Mouse (Mus musculus): ENCODE measurements around the gene Rpl39. TPM values are rescaled to one million over a fixed set of nuclear protein-coding genes. Genes with fewer than 3 reads are reported as not detected.

Gene Rpl39
- polyA plus RNA-seq, 1 experiment from 2014 or later, result 409 TPM

Other genes starting within 250 kb of the Rpl39 start
- gene Ube2a, start 211.5 kb downstream of the Rpl39 start, polyA plus RNA-seq (2015; fragmentation: Nextera tagmentation; extraction: Ambion mirVana), result 116 and 118 TPM in 2 replicates
- gene C330007P06Rik, start 211.3 kb downstream of the Rpl39 start, polyA plus RNA-seq (2015; fragmentation: Nextera tagmentation; extraction: Ambion mirVana), result 29.5 and 33.9 TPM in 2 replicates
- gene Nkrf, start 182.5 kb downstream of the Rpl39 start, polyA plus RNA-seq (2015; fragmentation: Nextera tagmentation; extraction: Ambion mirVana), result 1.2 and 1.4 TPM in 2 replicates
- gene Sept6, start 93.6 kb downstream of the Rpl39 start, polyA plus RNA-seq (2015; fragmentation: Nextera tagmentation; extraction: Ambion mirVana), result 21.5 and 23.5 TPM in 2 replicates
- gene Sowahd, start 36.6 kb downstream of the Rpl39 start, polyA plus RNA-seq (2015; fragmentation: Nextera tagmentation; extraction: Ambion mirVana), result not detected in 2 replicates
- gene Upf3b, start 24.9 kb upstream of the Rpl39 start, polyA plus RNA-seq (2015; fragmentation: Nextera tagmentation; extraction: Ambion mirVana), result 17.1 and 22.3 TPM in 2 replicates
- gene Nkap, start 41.4 kb upstream of the Rpl39 start, polyA plus RNA-seq (2015; fragmentation: Nextera tagmentation; extraction: Ambion mirVana), result 15.7 and 16.6 TPM in 2 replicates
- not detected in 2 replicates for gene Akap14, start 83.4 kb upstream of the Rpl39 start, polyA plus RNA-seq (2015; fragmentation: Nextera tagmentation; extraction: Ambion mirVana)
- gene Ndufa1, start 105.8 kb upstream of the Rpl39 start, polyA plus RNA-seq (2015; fragmentation: Nextera tagmentation; extraction: Ambion mirVana), result 432 and 458 TPM in 2 replicates
- gene Rnf113a1, start 105.8 kb upstream of the Rpl39 start, polyA plus RNA-seq (2015; fragmentation: Nextera tagmentation; extraction: Ambion mirVana), result 7.9 and 9.8 TPM in 2 replicates
- not detected in 2 replicates for gene Gm9, start 125.6 kb upstream of the Rpl39 start, polyA plus RNA-seq (2015; fragmentation: Nextera tagmentation; extraction: Ambion mirVana)
- not detected in 2 replicates for gene Rhox1, start 136.9 kb upstream of the Rpl39 start, polyA plus RNA-seq (2015; fragmentation: Nextera tagmentation; extraction: Ambion mirVana)
- not detected in 2 replicates for gene Rhox2a, start 159.6 kb upstream of the Rpl39 start, polyA plus RNA-seq (2015; fragmentation: Nextera tagmentation; extraction: Ambion mirVana)
- gene Rhox3a, start 164.5 kb upstream of the Rpl39 start, polyA plus RNA-seq (2015; fragmentation: Nextera tagmentation; extraction: Ambion mirVana), result not detected in 2 replicates
- not detected in 2 replicates for gene Rhox4a, start 179.9 kb upstream of the Rpl39 start, polyA plus RNA-seq (2015; fragmentation: Nextera tagmentation; extraction: Ambion mirVana)